Mouse (Mus musculus) heart, postnatal 25 days (tissue): ENCODE results near the gene 4933405L10Rik. TPM values are rescaled to one million over a fixed set of nuclear protein-coding genes. Genes with fewer than 3 reads are reported as not detected.

Experiments
- DNase-seq: peaks from one replicate; pipeline ENCODE4 v3.0.0; 2022; ENCODE audit warnings: low spot score
- intact Hi-C: fragments of 180-260 bp; cut with DNase I; formaldehyde crosslinking; loops from one replicate; pipeline ENCODE4 v1.15.1; 2025
- total RNA-seq, 2 experiments: library from RNA; stranded (reverse); gene quantifications; 2 replicates each; pipeline ENCODE4 v1.2.3; 2021

Gene 4933405L10Rik
- total RNA-seq: not detected

DNA sequence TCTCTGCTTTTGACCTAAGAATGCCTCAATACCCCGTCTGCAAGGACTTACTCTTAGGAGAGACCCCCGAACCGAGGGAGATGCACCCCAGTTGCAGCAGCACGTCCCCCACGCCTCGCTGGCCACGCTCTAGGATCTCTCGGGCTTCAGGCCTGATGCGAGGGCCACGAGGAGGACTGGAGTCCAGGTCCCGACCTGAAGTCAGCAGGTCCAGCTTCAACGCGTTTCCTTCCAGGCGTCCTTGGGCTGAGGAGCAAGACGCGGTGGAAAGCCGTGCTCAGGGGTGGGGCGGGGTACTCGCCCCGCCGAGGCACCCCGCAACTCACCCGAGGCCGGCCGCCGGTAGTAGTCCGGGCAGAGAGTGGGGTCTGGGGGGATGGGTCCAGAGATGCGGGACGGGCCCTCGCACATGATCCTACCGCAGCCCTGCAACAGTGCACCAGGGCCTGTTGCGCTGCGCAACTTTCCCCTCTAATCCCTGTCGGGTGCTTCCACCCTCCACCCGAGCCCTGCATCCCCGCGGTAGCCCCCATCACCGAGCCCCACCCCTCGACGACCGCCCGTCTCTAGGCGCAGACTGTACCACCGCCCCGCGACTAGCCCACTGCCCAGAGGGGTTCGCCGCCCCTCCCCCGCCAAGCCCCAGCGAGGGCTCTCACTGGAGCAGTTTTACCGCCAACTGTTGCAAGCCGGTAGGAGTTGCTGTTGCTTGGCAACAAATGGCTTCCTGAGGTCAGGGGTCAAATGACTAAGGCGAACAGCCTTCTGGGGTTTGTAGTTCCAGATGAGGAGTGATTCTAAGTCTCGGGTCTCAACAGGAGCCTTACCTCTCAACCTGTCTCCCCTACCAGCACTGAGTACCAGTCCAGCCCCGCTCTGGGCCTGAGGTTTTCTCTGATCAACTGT lies at the start of gene 4933405L10Rik, which contains the start of gene Enkd1:
4933405L10Rik (plus strand) TSS at position 158 of the 906 bp plus-strand sequence.
Enkd1 (minus strand) TSS at position 713 of the 906 bp plus-strand sequence.
- intact Hi-C loops: no loop called here
- peak; percentile 60 for DNase-seq

DNA sequence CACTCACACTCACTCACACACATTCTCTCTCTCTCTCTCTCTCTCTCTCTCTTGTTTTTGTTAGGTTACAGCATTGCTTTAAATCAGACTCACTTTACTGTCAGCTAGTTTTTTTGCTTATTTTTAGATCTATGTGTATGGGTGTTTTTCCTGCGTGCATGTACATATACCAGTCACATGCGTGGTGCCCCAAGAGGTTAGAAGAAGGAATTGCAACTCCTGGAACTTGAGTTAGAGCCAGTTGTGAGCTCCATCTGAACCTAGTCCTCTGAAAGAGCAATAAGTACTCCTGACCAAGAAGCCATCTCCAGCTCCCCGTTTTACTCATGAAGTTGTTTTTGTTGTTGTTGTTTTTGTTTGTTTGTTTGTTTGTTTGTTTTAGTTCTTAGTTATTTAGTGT lies 46.3 kb upstream of the 4933405L10Rik start:
- intact Hi-C loops: no loop called here
- DNase-seq: no peak

DNA sequence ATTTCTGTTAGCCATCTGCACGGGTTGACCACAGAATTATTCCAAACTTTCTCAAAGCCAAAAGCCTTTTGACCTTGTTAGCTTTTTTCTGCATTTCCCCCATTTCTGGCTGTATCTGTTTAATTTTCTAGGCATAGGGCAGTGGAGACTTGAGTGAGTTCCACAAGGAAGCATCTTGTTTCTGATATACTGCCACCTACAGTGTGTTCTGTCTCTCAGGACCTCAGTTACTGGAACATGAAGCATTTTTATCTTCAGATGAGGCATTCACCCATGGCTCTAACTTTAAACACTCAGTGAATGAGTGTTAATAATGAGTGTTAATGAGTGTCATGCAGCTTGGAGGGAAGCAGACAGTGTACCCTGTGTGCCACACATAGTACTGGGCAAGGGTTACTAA lies 29.6 kb upstream of the 4933405L10Rik start:
- no peak for DNase-seq
- intact Hi-C loops: no loop called here

DNA sequence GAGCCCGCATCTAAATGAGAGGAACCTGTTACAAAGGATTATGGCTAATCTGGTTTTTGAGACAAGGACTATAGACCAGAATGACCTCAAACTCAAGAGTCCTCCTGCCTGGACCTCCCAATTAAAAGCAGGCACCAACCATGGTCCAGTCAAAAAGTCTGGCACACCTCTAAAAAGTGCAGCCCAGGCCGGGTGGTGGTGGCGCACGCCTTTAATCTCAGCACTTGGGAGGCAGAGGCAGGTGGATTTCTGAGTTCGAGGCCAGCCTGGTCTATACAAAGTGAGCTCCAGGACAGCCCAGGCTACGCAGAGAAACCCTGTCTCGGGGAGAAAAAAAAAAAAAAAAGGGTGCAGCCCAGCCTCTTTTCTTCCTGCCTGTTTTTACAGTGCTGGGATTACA lies 22.1 kb upstream of the 4933405L10Rik start:
- intact Hi-C loops: loop anchor here (5.0 kb wide), 2 partner anchors 48 to 118 kb away; partner anchors contain the start of genes Agrp, Atp6v0d1 and Ctcf
- no peak for DNase-seq

DNA sequence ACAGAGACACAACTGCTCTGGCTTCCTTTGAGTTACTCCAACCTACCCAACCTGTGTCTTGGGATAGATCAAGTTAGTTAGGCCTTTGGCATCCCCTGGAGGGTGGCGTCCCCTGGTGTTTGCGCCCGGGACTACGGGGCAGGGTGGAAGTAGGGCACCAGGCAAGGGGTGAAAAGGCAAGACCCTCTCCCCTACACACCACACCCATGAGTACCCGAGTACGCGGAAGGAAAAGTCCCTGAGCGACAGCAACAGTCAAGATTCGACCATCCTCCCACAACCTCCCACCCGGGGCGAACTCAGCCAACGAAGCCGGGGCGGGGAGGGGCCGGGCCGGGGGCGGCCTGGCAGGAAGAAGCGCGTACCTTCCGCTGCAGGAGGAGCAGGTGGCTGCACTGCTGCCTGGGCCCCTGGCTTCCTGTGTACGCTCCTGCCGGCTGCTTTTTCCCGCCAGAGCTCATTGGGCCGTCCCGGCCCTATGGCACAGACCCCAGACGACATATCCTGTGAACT lies 21.6 kb upstream of the 4933405L10Rik start, which contains the start of gene Carmil2:
Carmil2 (plus strand) TSS at position 479 of the 513 bp plus-strand sequence.
- intact Hi-C loops: loop anchor here (5.0 kb wide), 2 partner anchors 49 to 119 kb away; partner anchors contain the start of genes Agrp, Atp6v0d1 and Ctcf

DNA sequence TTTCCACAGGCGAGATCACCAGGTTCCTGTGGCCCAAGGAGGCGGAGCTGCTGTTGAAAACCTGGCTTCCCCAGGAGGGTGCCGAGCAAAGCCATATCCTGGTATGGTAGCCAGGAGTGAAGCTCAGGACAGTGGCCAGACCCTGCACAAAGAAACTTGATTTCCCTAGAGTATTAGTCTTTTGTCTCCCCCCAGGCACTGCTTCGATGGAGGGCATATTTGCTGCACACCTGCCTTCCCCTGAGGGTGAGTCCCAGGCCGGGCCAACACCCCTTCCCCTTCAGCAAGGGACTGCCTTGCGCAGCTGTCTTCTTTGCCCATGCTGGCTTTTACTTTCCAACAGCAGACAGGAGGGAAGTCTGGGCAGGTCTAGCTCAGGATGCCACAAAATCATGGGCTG lies 20.9 kb upstream of the 4933405L10Rik start:
- intact Hi-C loops: loop anchor here (5.0 kb wide), 2 partner anchors 49 to 119 kb away; partner anchors contain the start of genes Agrp, Atp6v0d1 and Ctcf

More for the DNA sequence above, 21.6 kb upstream of the 4933405L10Rik start, which contains the start of gene Carmil2:
- DNase-seq: no peak

DNA sequence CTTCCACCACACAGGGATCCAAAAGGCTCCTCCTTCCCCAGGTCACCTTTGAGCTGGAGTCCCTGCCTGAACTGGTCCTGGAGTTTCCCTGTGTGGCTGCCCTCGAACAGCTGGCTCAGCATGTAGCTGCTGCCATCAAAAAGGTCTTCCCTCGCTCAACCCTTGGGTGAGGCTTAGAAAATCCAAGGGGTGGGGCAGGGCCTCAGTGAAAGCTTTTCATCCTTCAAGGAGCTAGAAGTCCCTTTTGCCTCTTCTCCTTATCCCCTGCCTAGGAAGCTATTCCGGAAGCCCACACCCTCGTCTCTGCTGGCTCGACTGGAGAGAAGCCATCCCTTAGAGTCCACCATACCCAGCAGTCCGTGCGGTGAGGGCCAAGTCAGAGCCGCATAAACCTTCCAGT lies 19.9 kb upstream of the 4933405L10Rik start:
- DNase-seq: no peak
- intact Hi-C loops: loop anchor here (5.0 kb wide), 2 partner anchors 50 to 120 kb away; partner anchors contain the start of genes Agrp, Atp6v0d1 and Ctcf

More for the DNA sequence above, 20.9 kb upstream of the 4933405L10Rik start:
- DNase-seq: no peak

DNA sequence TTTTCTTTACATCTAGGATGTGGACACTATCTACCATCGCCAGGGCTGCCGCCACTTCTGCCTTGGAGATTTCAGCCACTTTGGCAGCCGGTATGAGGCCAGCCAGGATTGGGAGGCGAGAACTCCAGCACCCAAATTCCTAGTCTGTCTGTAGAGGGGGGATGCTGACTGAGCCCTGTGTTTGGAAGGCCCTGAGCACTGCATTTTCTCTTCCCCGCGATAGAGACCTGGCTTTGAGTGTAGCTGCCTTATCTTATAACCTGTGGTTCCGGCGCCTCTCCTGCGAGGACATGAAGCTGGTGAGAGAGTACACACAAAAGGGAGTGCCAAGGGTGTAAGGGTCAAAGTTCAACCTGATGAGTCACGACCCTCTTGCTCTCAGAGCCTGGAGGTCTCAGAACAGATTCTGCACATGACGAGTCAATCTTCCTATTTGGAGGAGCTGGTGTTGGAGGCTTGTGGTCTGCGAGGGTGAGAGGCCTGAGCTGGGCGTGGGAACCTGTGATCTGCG lies 19.2 kb upstream of the 4933405L10Rik start:
- intact Hi-C loops: loop anchor here (5.0 kb wide), 2 partner anchors 51 to 121 kb away; partner anchors contain the start of genes Agrp, Atp6v0d1 and Ctcf

DNA sequence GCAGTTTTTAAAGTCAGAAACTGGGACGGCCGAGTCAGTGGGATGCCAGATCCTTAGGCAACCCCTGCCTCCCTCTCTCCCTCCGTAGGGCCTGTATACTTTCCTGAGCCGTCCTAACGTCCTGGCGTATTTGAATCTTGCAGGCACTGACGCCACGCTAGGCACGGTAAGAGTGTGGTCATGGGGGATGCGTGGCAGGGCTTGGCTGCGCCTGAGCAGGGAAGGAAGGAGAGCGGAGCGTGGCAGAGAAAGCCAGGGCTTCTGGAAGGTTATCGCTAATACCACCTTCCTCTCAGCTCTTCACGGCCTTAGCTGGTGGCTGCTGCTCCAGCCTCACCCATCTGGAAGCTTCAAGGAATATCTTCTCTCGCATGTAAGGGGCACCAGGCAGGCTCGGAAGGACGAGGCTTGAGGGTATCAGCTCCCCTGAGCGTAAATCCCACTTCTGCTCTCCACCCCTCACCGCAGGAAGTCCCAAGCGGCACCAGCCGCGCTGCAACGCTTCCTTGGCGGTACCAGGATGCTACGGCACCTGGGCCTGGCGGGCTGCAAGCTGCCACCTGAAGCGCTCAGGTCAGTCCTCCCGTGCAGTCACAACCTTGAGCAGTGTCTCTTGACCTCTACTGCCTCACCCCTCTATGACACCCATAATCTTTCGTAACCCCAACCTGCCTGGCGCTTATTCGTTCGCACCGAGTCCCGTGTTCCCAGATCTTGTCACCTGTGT lies 18.0 kb upstream of the 4933405L10Rik start:
- intact Hi-C loops: loop anchor here (5.0 kb wide), 2 partner anchors 52 to 122 kb away; partner anchors contain the start of genes Agrp, Atp6v0d1 and Ctcf
- DNase-seq: no peak

More for the DNA sequence above, 19.2 kb upstream of the 4933405L10Rik start:
- no peak for DNase-seq

DNA sequence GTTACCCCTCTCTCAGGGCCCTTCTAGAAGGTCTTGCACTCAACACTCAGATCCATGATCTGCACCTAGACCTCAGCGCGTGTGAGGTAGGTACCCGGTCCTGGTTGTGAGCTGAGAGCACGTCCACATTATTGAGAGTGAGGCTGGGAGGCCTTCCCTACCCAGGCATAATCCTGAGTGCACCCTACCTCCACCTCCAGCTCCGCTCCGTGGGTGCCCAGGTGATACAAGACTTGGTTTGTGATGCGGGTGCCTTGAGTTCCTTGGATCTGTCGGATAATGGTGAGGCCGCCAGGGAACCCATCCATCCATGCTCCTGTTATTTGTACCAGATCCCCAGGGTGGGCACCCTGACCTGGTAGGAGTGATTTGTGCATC lies 17.5 kb upstream of the 4933405L10Rik start:
- DNase-seq: no peak
- intact Hi-C loops: loop anchor here (5.0 kb wide), 2 partner anchors 53 to 123 kb away; partner anchors contain the start of genes Agrp, Atp6v0d1 and Ctcf

DNA sequence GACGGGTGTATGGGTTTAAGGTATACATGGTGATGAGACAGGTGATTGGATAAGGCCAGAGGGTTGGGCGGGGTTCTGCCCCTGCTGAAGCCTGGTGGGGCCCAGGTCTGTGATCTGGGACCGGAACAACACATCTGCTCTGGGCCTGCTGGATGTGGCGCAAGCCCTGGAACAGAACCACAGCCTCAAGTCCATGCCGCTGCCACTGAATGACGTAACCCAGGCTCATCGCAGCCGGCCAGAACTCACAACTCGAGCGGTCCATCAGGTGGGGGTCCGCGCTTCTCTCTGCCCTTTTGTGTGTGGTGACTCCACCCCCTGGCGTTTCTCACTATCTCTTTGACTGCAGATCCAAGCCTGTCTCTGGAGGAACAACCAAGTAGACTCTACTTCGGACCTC lies 16.5 kb upstream of the 4933405L10Rik start:
- intact Hi-C loops: no loop called here
- no peak for DNase-seq

DNA sequence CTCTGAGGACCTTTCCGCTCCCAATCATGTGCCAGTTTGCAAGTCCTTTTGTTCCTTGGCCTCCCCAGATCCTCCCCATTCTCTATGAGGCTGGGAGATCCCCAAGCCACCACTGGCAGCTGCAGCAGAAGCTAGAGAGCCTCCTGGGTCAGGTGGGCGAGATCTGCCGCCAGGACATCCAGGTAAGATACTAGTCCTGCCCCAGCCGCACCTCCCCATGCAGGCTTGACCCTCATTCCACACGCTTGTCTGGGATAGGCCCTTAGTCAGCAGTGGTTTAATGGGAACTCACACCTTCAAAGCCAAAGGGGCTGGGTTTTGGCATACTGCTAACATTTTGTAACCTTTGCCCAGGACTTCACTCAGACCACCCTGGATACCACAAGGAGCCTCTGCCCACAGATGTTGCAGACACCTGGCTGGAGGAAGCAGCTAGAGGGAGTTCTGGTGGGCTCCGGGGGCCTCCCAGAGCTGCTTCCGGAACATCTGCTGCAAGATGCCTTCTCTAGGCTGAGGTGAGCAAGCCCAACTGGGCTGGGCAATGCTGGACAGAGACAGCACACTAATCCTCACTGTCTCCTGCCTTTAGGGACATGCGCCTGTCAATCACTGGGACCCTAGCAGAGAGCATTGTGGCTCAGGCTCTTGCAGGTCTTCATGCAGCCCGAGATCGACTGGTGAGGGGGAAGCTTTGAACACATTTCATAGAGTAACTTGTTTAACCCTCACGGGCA lies 14.8 kb upstream of the 4933405L10Rik start:
- DNase-seq: no peak
- intact Hi-C loops: no loop called here

DNA sequence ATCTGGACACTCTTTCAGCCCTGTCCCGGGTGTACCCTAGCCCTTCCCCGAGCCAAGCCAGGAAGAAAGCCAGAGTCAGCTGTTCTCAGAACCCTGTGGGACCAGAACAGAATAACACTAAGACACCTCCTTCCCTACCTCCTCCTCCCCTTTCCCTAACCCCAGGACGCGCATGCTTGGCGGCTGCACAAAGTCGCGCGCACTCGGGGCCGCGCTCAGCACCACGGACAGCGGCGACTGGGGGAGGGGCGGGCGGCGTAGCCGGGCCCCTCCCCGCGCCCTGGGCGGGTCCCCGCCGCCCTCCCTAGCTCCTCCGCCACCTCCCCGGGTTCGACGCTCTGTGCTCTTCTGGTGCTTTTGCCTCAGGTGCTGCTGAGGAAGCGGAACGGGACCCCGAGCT lies 13.8 kb upstream of the 4933405L10Rik start:
- no peak for DNase-seq
- intact Hi-C loops: no loop called here

DNA sequence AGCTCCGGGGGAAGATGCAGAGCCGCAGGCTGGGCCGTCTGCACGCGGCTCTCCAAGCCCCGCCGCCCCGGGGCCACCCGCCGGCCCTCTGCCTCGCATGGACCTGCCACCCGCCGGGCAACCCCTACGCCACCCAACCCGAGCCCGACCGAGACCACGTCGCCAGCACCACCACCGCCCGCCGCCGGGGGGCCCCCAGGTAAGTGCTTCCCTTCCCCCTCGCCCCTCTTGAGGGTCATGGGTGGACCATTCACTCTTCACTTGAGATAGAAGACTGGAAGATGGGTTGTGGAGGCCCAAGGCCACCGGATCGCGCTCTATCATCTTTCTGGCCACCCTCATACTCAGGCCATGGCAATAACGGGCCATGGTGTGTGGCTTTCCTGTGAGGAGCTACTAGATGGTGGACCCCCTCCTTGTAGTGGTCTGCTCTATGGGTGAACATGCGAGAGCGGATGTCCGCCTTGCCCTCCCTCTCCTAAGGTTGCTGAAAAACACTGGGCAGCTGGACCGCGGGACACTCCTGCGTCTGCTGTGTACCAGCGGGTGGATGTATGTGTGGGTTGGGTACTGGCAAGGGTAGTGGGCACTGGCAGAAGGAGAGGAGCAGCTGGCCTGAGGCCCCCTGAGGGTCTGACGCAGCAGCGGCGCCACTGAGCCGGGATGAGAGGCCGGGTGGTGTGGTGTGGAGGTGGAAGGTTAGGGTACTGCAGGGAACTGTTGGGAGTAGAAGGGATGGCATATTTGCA lies 13.2 kb upstream of the 4933405L10Rik start:
- intact Hi-C loops: no loop called here
- no peak for DNase-seq

DNA sequence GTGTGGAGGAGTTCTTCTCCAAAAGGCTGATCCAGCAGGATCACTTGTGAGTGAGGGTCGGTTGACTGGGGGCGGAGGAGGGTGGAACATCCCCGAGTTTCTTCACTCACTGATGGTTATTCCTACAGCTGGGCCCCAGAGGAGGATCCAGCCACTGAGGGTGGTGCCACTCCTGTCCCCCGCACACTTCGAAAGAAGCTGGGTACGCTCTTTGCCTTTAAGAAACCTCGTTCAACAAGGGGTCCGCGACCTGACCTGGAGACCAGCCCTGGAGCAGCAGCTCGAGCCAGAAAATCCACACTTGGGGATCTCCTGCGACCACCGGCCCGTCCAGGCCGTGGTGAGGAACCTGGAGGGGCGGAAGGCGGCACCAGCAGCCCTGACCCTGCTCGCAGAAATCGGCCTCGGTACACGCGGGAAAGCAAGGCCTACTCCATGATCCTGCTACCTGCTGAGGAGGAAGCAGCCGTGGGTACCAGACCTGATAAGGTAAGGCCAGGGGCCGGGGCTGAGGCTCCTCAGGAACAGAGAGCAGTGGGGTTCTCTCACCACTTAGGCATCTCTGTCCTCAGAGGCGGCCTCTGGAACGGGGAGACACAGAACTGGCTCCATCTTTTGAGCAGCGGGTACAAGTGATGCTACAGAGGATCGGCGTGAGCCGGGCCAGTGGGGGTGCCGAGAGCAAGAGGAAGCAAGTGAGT lies 12.2 kb upstream of the 4933405L10Rik start:
- intact Hi-C loops: no loop called here
- no peak for DNase-seq

DNA sequence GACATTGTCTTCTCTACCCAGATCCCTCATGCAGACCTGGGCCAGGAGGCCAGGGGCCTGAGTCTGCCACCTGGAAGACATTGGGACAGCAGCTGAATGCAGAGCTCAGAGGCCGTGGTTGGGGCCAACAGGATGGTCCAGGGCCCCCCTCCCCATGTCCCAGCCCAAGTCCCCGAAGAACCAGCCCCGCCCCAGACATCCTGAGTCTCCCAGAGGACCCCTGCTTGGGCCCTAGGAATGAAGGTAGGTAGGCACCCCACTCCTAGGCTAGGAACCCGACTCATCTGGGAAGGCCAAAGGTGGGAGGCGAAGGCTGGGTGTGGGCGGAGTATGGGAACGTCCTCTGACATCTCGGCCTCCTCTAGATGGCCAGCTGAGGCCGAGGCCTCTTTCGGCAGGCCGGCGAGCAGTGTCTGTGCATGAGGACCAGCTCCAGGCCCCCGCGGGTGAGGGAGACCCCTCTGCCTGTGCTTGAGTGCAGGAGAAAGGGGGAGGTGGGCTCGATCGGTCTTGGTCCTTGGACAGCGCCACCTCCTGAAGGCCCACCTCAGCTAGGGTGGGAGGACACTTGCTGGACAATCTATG lies 10.2 kb upstream of the 4933405L10Rik start:
- intact Hi-C loops: no loop called here
- DNase-seq: no peak

DNA sequence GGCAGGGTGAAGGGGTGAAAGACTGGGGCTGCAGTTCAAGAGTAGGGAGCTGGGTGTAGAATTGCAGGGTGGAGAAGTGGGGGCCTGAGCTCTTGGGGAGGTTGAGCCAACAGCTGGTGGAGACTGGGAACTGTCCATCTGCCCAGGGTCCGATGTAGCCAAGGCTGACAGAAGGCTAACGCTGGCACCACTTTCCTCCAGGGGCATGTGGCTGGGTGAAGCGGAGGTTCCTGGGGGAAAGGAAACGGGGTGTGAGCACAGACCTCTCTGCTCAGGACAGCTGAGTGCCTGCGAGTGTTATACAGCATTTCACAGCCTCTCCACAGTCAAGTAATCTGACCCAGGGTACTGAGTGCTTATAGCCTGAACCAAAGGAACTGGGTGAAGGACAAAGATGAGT lies 8.7 kb upstream of the 4933405L10Rik start:
- DNase-seq: no peak
- intact Hi-C loops: no loop called here
